Mouse (Mus musculus): ENCODE results near the gene Olfr481. TPM values are rescaled to one million over a fixed set of nuclear protein-coding genes. Genes with fewer than 3 reads are reported as not detected.

Olfr481 gene
- total RNA-seq (2018; cell fraction: chromatin; rRNA removed) = not detected
- not detected for total RNA-seq (2018; cell fraction: cytosol; rRNA removed)
- total RNA-seq (2018; cell fraction: nucleus; rRNA removed) = not detected
- polyA plus RNA-seq (2018) = not detected in 3 replicates

DNA sequence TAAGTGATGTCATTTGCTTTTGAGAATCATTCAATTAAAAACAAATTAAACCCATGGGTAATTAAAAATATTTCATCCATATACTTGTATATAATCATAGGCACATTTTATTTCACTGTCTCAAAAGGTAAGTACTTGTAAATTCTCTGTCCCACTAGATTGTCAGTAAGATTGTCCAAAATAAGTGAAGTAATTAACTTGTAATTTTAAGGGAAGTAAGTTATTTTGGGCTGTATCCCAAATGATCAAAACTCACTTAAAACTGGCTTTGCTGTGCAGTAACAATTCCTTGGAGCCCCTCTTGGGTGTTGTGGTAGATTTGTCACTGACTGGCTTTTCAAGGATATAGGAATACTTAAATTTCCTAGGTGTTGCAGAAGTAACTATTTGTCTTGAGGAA, at the start of gene Olfr481:
TSS of gene Olfr481 (plus strand) at position 301 of the 400 bp plus-strand sequence.
- Histone ChIP-seq H3K36me3 (ENCODE audit: inconsistent target) (no peaks in the 10 kb centered on the region), H3K27ac (no peak within 1 kb of the TSS), H3K79me2 (ENCODE audit: inconsistent target) (no peaks in the 10 kb centered on the region), H3K4me3 (ENCODE audit: inconsistent target) (no peak within 1 kb of the TSS)

DNA sequence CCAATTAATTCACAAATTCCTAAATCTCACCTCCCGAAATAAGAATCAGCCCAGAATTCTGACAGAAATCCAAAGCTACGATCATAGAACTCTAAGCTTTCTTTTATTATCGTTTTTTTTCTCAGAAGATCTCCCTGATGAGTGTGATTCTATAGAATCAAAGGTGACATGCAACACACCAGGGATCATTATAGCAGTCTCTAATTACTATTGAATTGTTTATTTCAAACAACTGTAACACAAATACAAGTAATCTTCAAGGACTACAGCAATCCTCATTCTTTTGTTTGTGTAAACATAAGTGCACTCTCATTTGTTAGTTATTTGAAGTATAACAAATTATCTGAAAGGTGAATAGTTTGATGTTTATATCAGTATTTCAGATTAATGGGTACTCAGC, 45.8 kb upstream of the Olfr481 start, which contains the start of gene Olfr478:
TSS of gene Olfr478 (minus strand) at position 101 of the 400 bp plus-strand sequence.
- Histone ChIP-seq H3K4me3 (ENCODE audit: inconsistent target) (no peak within 1 kb of the TSS), H3K27ac (no peak within 1 kb of the TSS), H3K36me3 (ENCODE audit: inconsistent target) (no peaks in the 10 kb centered on the region), H3K79me2 (ENCODE audit: inconsistent target) (no peaks in the 10 kb centered on the region)
- 82% methylated on average over 3 of the region's 3 CpGs for WGBS (ENCODE audit: missing documents)

DNA sequence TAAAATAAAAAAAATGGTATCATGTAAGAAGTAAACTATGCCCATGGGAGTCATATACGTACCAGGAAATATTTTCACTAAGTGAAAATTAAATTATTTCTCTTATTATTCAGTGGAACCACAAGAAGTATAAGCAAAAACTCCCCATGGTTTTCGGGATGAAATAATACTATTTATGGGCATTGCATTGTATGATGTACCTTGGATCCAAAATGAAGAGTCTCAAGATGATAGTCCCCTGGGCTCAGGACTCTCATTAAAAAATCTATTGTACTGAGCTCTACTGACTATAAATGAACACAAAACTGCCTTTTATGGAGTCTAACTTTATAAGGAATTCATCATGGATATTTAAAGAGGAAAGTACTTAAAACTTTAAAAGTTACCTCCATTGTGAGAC, 29.3 kb upstream of the Olfr481 start, which contains the start of gene Olfr479:
TSS of gene Olfr479 (plus strand) at position 301 of the 400 bp plus-strand sequence.
- no peaks in the 10 kb centered on the region for H3K79me2 ChIP-seq (ENCODE audit: inconsistent target)
- H3K27ac ChIP-seq = no peak within 1 kb of the TSS
- WGBS (ENCODE audit: missing documents) = 96% methylated on average over 2 of the region's 2 CpGs
- no peaks in the 10 kb centered on the region for H3K36me3 ChIP-seq (ENCODE audit: inconsistent target)
- H3K4me3 ChIP-seq (ENCODE audit: inconsistent target) = no peak within 1 kb of the TSS

DNA sequence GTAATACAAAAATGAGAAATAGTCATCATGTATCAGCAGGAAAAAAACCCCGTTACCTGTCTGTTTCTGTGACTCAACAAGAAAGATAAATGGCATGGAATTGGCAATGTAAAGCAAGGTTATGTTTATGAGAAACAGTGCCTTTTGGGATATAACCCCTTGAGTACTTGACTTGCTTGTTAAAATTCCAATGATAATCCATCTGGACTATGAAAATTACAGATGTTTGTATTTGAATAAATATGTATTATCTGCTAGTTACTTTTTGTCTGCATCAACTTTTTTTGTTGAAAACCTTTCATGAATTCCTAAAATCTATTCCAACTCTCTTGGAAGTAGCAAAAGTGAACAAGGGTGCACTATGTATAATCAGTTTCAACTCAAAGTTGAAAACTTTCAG, 12.4 kb upstream of the Olfr481 start, which contains the start of gene Olfr480:
TSS of gene Olfr480 (minus strand) at position 101 of the 400 bp plus-strand sequence.
- Histone ChIP-seq H3K4me3 (ENCODE audit: inconsistent target) (no peak within 1 kb of the TSS), H3K27ac (no peak within 1 kb of the TSS), H3K36me3 (ENCODE audit: inconsistent target) (no peaks in the 10 kb centered on the region), H3K79me2 (ENCODE audit: inconsistent target) (no peaks in the 10 kb centered on the region)
- 100% methylated on average over 1 of the region's 1 CpGs for WGBS (ENCODE audit: missing documents)

DNA sequence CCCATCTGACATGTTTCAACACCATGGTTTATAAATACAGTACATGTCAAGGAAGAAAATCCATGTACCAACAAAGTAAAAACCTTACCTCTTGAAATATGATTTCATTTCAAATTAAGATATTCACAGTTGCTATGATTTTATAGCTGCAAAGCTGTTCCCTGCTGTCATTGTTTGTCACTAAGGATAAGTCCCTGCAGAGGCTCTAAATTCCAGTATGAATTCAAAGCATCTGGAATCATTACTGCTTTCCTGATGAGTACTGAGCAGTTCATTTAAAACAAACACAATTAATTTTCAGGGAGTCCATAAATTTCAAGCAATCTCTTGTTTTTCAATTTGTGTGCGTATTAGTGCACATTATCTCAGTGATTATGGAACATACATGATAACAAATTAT, 17.8 kb downstream of the Olfr481 start, which contains the start of gene Olfr482:
TSS of gene Olfr482 (minus strand) at position 101 of the 400 bp plus-strand sequence.
- Histone ChIP-seq H3K79me2 (ENCODE audit: inconsistent target) (no peaks in the 10 kb centered on the region), H3K36me3 (ENCODE audit: inconsistent target) (no peaks in the 10 kb centered on the region), H3K4me3 (ENCODE audit: inconsistent target) (no peak within 1 kb of the TSS), H3K27ac (no peak within 1 kb of the TSS)
- WGBS (ENCODE audit: missing documents) = 77% methylated on average over 1 of the region's 1 CpGs

DNA sequence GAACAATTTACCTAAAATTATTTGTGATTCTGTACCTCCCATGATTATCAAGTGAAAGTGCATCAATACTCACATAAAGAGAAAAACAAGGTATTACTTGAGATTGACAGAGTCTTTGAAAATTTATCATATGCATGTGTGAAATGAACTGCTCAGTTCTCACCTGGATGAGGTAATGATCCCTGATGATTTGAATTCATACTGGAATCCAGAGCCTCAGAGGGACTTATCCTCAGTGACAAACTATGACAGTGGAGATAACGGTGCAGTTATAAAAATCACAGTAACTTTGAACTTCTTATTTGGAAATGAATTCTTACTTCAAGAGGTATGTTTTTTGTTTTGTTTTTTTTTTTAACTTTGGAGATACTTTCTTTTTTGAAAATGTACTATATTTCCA, 20.9 kb downstream of the Olfr481 start, which contains the start of gene Olfr483:
TSS of gene Olfr483 (plus strand) at position 301 of the 400 bp plus-strand sequence.
- Histone ChIP-seq H3K36me3 (ENCODE audit: inconsistent target) (no peaks in the 10 kb centered on the region), H3K4me3 (ENCODE audit: inconsistent target) (no peak within 1 kb of the TSS), H3K27ac (no peak within 1 kb of the TSS), H3K79me2 (ENCODE audit: inconsistent target) (no peaks in the 10 kb centered on the region)
- 100% methylated on average over 1 of the region's 1 CpGs for WGBS (ENCODE audit: missing documents)

DNA sequence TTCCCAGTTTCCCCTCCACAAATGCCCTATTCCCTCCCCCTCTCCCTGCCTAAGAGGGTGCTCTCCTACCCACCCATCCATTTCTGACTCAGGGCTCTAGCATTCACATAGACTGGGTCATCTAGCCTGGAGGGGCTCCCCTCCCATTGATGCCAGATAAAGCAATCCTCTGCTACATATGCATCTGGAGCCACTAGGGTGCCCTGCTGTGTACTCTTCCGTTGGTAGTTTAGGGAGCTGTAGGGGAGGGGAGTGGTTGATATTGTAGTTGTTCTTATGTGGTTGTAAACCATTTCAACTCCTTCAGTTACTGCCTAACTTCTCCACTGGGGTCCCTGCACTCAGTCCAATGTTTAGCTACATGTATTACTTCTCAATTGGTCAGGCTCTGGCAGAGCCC, 41.0 kb downstream of the Olfr481 start:
- Histone ChIP-seq H3K27ac (no peak overlapping the region), H3K4me3 (ENCODE audit: inconsistent target) (no peak overlapping the region), H3K79me2 (ENCODE audit: inconsistent target) (no peaks in the 10 kb centered on the region), H3K36me3 (ENCODE audit: inconsistent target) (no peaks in the 10 kb centered on the region)
- WGBS (ENCODE audit: missing documents) = 0% methylated on average over 1 of the region's 1 CpGs

DNA sequence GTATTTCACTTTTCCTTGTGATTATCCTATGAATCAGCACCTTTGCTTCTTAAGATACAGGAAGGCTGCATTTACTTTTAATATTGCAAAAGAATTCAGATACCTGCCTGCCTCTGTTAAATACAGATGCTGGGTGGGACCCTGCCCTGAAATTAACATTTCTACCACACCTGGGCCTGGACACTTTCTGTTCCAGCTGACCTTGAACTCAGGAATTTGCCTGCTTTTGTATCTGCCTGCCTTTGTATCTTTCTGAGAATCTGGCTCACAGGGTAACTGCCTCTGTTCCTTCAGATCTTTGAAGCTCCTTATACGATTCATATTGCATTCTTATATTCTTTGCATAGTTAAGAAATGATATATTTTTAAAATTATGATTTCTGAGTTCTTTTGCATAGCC, 41.8 kb downstream of the Olfr481 start:
- H3K4me3 ChIP-seq (ENCODE audit: inconsistent target) = no peak overlapping the region
- H3K36me3 ChIP-seq (ENCODE audit: inconsistent target) = no peaks in the 10 kb centered on the region
- H3K27ac ChIP-seq = no peak overlapping the region
- 67% methylated on average over 1 of the region's 1 CpGs for WGBS (ENCODE audit: missing documents)
- H3K79me2 ChIP-seq (ENCODE audit: inconsistent target) = no peaks in the 10 kb centered on the region

DNA sequence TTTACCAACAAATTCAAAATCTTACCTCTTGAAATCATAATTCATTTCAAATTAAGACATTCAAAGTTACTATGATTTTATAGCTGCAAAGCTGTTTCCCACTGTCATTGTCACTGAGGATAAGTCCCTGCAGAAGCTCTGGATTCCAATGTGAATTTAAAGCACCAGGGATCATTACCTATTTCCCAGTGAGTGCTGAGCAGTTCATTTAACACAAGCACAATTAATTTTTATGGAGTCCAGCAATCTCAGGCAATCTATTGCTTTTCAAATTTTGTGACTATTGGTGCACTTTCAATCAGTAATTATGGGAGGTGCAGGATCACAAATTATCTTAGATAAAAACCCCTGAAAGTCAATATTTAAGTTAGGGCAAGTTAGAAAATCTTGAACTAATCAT, 47.7 kb downstream of the Olfr481 start, which contains the start of gene Olfr484:
TSS of gene Olfr484 (minus strand) at position 101 of the 400 bp plus-strand sequence.
- Histone ChIP-seq H3K36me3 (ENCODE audit: inconsistent target) (no peaks in the 10 kb centered on the region), H3K79me2 (ENCODE audit: inconsistent target) (no peaks in the 10 kb centered on the region), H3K4me3 (ENCODE audit: inconsistent target) (no peak within 1 kb of the TSS), H3K27ac (no peak within 1 kb of the TSS)

Other genes with a start within 250 kb of the Olfr481 start
- gene Olfr470, start 232.4 kb upstream of the Olfr481 start, polyA plus RNA-seq (2018) = not detected in 3 replicates
- gene Olfr472, start 182.0 kb upstream of the Olfr481 start, polyA plus RNA-seq (2018) = not detected in 3 replicates
- gene Olfr473, start 149.4 kb upstream of the Olfr481 start, polyA plus RNA-seq (2018) = not detected in 3 replicates
- not detected in 3 replicates for gene Olfr474, start 125.2 kb upstream of the Olfr481 start, polyA plus RNA-seq (2018)
- not detected in 3 replicates for gene Olfr476, start 115.1 kb upstream of the Olfr481 start, polyA plus RNA-seq (2018)
- gene Olfr477, start 93.2 kb upstream of the Olfr481 start, polyA plus RNA-seq (2018) = not detected in 3 replicates
- gene Olfr478, start 45.9 kb upstream of the Olfr481 start, polyA plus RNA-seq (2018) = not detected in 3 replicates
- gene Olfr479, start 29.2 kb upstream of the Olfr481 start, polyA plus RNA-seq (2018) = not detected in 3 replicates
- gene Olfr480, start 12.5 kb upstream of the Olfr481 start, polyA plus RNA-seq (2018) = not detected in 3 replicates
- 0.11 TPM in 1 of 3 replicates, not detected in the others for gene Olfr482, start 17.7 kb downstream of the Olfr481 start, polyA plus RNA-seq (2018)
- gene Olfr483, start 21.0 kb downstream of the Olfr481 start, polyA plus RNA-seq (2018) = not detected in 3 replicates
- gene Olfr484, start 47.6 kb downstream of the Olfr481 start, polyA plus RNA-seq (2018) = not detected in 3 replicates
- not detected in 3 replicates for gene Olfr485, start 80.0 kb downstream of the Olfr481 start, polyA plus RNA-seq (2018)
- gene Olfr486, start 92.9 kb downstream of the Olfr481 start, polyA plus RNA-seq (2018) = not detected in 3 replicates
- gene Olfr487, start 134.8 kb downstream of the Olfr481 start, polyA plus RNA-seq (2018) = not detected in 3 replicates
- not detected in 3 replicates for gene Olfr488, start 178.5 kb downstream of the Olfr481 start, polyA plus RNA-seq (2018)
- not detected in 3 replicates for gene Olfr490, start 209.1 kb downstream of the Olfr481 start, polyA plus RNA-seq (2018)
- gene Olfr491, start 233.6 kb downstream of the Olfr481 start, polyA plus RNA-seq (2018) = not detected in 3 replicates
- not detected in 3 replicates for gene Olfr492, start 243.8 kb downstream of the Olfr481 start, polyA plus RNA-seq (2018)

All from macrophage (primary cell).